Mouse (Mus musculus) liver, postnatal 0 days (tissue): Measurements from ENCODE around the gene Gm1604a.
"Not testable (repeated sequence)": the region's sequence is repeated elsewhere in the genome, so short reads cannot be mapped to it uniquely, and the experiment has no call there.

Experiments used
- CTCF ChIP-seq: sonication (generic); IDR thresholded peaks from 2 replicates; pipeline ENCODE4 v1.5.1; 2016; ENCODE audit warnings: antibody characterized with exemption, low read depth
- EP300 ChIP-seq: IDR thresholded peaks from 2 replicates; pipeline ENCODE4 v1.6.1; 2016; ENCODE audit warnings: antibody characterized with exemption, low read depth, mild to moderate bottlenecking

DNA sequence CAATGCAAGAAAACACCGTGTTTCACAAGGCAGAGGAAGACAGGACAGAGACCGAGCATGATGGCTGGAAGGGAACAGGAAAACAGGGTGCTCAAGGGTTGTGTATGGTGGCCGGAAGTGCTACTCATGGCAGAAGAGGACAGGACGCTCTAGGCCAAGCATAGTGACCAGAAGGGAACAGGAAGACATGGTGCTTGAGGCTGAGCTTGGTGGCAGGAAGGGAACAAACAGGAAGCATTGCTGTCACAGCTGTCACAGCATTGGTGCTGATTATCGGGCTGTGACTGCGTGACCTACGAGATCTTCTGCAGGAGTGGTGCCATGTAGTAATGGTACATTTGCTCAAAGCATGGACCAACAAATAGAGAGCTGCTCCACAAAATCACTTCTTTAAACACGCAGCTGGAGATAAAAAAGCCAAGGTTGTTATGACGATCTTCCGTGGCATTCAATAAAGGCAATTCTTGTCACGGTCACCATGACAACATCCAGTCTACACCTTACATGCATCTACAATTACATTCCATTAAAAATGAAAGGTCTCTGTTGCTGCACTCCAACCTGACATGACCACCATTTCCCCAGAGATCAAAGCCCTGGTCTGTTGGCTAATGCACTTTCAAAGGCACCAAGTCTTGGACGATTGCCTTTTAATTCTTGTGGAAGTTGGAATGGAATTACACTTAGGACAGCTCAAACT, 60.3 kb downstream of the Gm1604a start:
- TF ChIP-seq CTCF, EP300: not testable (repeated sequence)
